Mouse (Mus musculus) spleen, adult 2 months (tissue): Measurements from ENCODE around the gene Rprm.

Experiments
- CTCF ChIP-seq: fragments of 200-500 bp; IDR thresholded peaks from 2 replicates; pipeline ENCODE4 v1.5.1; 2011; ENCODE audit warnings: mild to moderate bottlenecking, inconsistent platforms; ENCODE audit not compliant: insufficient read depth, insufficient read length, insufficient replicate concordance; ENCODE audit errors: extremely low read depth
- POLR2A ChIP-seq: fragments of 200-500 bp; IDR thresholded peaks from 2 replicates; pipeline ENCODE4 v1.6.1; 2011; ENCODE audit warnings: low read depth, low read length, inconsistent platforms

- TF ChIP-seq CTCF (no peak), POLR2A (no peak)
These were observed 33.5 kb upstream of the Rprm start for GRCm38 (mm10) chr2:54118881-54119280.
